Mouse (Mus musculus): Measurements from ENCODE around the gene Spp1.

Spp1 gene

DNA sequence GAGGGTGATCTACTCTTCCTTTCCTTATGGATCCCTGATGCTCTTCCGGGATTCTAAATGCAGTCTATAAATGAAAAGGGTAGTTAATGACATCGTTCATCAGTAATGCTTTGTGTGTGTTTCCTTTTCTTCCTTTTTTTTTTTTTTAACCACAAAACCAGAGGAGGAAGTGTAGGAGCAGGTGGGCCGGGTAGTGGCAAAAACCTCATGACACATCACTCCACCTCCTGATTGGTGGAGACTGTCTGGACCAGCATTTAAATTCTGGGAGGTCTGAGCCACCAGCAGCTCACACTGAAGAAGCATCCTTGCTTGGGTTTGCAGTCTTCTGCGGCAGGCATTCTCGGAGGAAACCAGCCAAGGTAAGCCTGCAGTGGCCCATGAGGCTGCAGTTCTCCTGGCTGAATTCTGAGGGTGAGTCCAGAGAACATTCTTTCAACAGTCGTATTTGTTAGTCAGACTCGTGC, at the start of gene Spp1:
TSS of gene Spp1 (plus strand) at position 284 of the 467 bp plus-strand sequence.
- peak; percentile 71 for DNase-seq

DNA sequence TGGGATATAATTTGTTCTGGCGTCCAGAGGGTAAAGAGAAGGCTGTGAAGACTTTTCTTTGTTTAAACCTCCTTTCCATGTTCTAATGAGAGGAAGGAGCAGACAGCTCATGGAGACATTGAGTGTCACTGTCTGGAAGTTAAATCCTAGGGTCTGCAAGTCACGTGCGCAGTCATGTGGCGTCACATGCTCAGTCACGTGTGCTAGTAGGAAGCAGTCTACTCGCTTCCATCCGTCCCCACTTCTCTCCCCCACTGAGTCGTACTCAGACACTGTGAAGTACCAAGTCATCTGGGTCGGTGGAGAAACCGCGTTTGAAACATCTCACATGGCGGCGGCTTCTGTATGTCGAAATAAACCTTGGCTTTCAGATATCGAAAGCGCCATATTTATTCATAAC, 49.4 kb upstream of the Spp1 start:
- no peak for DNase-seq

- no peak for DNase-seq
These were observed 48.0 kb upstream of the Spp1 start for GRCm38 (mm10) chr5:104386908-104387307.

- no peak for DNase-seq
These were observed 44.0 kb upstream of the Spp1 start for GRCm38 (mm10) chr5:104390962-104391361.

- DNase-seq, result no peak
These were observed 42.1 kb upstream of the Spp1 start for GRCm38 (mm10) chr5:104392784-104393183.

- DNase-seq, result no peak
These were observed 38.6 kb upstream of the Spp1 start for GRCm38 (mm10) chr5:104396286-104396685.

- DNase-seq, result no peak
These were observed 36.9 kb upstream of the Spp1 start for GRCm38 (mm10) chr5:104398001-104398400.

DNA sequence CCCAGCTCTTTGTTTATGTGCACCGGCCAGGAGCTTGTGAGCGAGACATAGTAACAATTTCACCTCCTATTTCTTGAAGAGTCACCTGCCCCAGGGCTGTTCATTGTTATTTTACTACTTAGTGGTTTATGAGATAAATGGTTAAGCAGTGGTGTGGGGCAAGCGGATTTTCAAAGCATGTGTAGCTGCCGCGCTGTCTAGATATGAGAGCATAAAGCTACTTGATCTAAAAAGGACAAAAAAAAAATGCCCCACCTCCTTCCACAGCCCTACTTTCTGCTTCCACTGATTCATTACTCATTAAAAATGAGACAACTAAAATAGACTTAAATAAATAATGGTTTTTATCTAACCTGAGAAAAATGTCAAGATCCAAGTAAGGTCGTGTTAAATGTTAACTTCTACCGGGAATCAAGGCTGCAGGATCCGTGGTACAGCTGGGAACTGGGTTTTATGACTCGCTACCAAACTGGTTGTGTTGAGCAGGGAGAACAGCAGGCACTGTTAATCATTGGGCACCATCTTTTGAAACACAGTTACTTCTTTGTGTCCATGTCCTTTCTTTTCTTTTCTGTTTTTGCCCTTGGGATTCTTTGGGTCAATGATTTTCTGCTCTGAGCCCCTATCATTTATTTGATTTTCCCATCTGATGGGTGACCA, 35.5 kb upstream of the Spp1 start:
- peak; percentile 24 for DNase-seq

DNA sequence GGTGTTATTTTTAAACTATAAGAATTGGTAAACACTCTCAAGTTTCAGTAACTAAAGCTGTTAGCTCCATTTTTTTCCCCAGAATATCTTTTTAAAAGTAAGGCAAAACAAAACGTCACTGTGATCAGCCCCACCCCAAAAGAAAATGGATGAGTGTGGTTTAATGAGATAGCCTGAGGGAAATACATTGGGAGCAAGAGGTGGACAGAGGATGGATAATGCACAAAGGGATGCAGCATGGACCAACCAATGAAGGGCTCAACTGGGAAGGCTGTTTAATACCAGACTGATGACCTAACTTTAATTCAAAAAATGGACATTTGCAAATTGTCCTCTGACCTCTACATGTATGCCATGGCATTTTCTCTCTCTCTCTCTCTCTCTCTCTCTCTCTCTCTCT, 34.9 kb upstream of the Spp1 start:
- no peak for DNase-seq

DNA sequence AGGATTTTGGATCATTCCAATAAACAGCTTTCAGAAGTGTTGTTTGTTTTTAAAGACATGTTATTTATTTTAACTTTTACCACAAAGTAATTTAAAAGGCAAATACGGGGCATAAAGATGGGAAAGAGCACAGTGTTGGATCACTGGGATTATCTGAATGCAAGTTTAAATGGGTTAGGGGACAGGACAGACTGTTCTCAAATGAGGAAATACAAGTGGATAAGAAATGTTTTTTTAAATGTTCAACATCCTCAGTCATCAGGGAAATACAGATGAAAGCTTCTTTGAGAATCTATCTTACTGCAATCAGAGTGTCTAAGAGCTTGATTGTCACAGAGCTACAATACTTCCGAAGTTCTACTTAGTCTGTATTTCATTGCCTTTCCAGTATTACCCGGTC, 32.3 kb upstream of the Spp1 start:
- DNase-seq, result no peak

- DNase-seq, result no peak
These were observed 31.6 kb upstream of the Spp1 start for GRCm38 (mm10) chr5:104403351-104403750.

- DNase-seq, result no peak
These were observed 30.4 kb upstream of the Spp1 start for GRCm38 (mm10) chr5:104404551-104404950.

- DNase-seq, result no peak
These were observed 29.9 kb upstream of the Spp1 start for GRCm38 (mm10) chr5:104405051-104405450.

DNA sequence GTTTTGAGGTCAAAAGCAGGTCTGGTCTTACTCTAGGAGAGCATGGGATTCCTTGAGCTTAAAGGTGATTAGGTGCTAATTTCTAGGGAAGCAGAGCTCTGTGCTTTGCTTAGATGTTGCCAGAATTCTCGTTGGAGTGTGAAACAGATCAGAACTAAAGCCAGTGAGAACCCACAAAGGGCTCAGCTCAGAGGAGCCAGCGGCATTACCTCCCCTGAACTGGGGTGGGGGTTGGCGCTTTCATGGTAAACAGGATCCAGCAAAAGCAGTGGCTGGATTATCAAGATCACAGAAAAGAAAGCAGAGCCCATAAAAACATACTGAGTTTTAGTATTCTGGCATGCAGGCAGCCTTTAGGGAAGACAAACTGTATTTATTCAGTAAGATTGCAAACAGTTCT, 28.2 kb upstream of the Spp1 start:
- DNase-seq, result no peak

DNA sequence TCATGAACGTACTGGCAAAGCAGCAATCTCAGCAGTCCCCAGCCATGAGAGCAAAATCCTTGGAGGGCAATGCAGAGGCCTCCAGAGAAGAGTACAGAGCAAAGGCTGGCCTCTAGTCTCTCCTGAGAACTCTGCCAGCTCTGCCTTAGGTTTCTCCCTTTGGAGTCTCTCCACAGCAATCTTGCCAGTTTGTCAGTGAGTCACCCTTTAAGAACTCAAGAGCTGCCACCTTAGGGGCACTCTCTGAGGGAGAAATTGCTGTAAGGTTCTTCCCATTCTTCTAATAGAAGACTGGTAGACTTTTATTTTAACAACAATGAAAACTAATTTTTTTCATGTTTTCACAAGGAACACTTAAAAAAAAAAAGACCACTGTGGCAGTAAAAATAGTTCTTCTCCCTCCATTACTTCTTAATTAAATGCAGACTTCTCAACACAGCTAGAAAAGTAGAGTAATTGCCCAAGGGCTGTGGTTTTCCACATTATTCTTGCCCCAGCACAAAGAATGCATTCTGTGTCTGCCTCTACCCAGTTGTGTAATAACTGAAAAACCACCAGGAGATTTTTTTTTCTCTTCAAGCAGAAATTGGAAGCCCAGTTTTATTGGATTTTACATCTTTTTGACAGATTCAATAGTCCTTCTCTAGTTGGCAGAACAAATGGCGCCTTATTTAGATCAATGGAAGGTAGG, 27.2 kb upstream of the Spp1 start:
- no peak for DNase-seq

GRCm38 (mm10) chr5:104408549-104408948, 26.4 kb upstream of the Spp1 start:
- no peak for DNase-seq

GRCm38 (mm10) chr5:104415999-104416398, 18.9 kb upstream of the Spp1 start:
- DNase-seq, result no peak

- DNase-seq, result no peak
These were observed 17.9 kb upstream of the Spp1 start for GRCm38 (mm10) chr5:104417028-104417427.

DNA sequence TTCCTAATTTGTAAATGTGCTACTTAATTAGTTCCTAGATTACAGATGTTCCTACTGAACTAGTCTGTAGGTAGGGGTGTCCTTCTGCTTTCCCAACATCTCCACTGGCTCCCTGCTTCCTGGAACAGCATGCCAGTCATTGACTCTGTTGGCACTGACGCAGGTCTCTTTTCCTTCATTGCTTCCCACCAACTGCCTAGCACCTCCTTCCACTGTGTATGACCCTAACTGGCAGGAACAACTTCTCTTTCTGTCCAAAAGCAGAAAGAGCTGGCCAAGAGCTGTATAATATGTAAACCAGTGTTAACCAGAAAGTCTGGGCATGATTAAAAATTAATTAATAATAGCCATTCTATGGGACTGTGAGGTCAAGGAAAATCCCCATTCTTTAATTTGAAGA, 17.2 kb upstream of the Spp1 start:
- peak; percentile 59 for DNase-seq

DNA sequence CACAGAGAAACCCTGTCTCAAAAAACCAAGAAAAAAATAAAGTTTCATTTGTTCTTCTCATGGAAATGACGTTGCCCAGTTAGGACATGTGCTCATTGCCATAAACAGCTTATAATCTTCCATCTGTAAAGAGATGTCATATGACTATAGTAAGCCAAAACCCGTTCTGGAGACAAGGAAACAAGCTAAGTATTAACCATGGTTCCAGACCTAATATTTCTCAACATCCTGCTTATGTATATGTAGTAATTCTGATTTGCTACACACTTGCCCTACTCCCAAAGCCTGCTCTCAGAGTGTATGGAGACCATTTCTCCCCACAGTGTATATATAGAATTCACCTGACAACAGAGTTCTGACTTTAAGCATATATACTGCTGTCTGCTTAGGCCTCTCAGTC, 12.9 kb upstream of the Spp1 start:
- DNase-seq, result no peak

DNA sequence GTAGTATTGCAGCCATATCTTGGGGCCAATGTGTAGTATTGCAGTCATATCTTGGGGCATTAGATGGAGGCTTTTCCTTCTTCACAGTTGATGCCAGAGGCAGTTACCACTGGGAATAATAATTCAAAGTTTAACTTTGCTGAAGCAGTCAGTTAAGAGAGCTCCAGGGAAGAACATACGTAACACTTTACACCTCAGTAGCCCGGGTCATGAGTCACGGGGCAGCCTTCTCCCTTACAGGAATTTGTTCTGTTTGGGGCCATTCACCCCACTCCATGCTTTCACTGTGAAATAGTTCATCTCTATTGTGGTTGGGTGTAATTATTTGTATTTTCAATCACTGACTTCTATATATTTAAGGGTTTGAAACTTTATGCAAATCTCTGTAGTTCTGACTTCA, 11.1 kb upstream of the Spp1 start:
- DNase-seq, result peak; percentile 52

GRCm38 (mm10) chr5:104425949-104426348, 9.0 kb upstream of the Spp1 start:
- DNase-seq, result no peak

DNA sequence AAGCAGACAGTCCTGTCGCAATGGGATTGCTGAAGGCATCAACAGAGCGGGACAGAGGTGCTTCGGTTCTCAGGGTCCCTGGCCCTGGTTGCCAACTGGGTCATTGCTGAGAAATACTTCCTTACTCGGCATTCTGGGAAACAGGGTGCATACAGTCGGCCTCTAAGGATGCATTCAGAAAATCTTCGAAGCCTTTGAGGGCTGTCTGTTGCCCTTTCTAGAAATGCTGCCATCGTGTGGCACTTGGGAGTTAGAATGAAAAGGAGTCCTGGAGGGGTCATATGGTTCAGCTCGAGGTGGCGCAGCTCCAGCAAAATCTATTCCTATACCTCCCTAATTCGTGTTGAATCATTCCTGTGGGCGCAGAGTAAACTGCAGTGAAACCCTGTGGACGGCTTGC, 2.0 kb upstream of the Spp1 start:
- peak; percentile 76 for DNase-seq

GRCm38 (mm10) chr5:104433968-104434565, 851 bp upstream of the Spp1 start:
- DNase-seq, result peak; percentile 33
